Mouse (Mus musculus) ES-Bruce4 (cell line): ENCODE results near the gene Taco1.

Experiments used
- CTCF ChIP-seq: IDR thresholded peaks from one replicate; pipeline ENCODE4 v1.8.1; 2011; ENCODE audit warnings: low read depth, low read length
- EP300 ChIP-seq: IDR thresholded peaks from 2 replicates; pipeline ENCODE4 v1.6.1; 2011; ENCODE audit warnings: low read depth, low read length; ENCODE audit not compliant: insufficient read depth

DNA sequence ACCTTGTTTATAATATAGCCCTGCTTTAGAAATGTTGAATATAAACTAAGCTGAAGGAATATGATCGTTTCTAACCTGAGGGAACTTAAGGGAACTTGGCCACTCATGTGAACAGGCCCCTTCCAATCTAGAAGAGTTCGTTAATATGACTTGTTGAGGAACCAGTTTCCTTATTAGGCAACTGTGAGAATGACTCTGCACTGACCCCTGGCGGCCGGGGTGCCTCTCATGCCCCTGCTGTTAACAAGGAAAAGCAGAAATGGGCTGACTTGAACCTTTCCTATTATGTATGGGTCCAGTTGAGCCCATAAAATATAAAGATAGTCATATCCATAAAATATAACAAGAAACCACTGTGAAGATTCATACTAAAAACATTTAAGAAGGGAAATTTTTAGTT, 10.5 kb downstream of the Taco1 start:
- TF ChIP-seq CTCF (peak; percentile 89), EP300 (no peak)
